Mouse (Mus musculus) testis, adult 2 months (tissue): Measurements from ENCODE around the gene Smarcal1.
A peak's percentile ranks its signal among the peaks of the same experiment; 100 is the strongest.

Experiments
- CTCF ChIP-seq: fragments of 200-500 bp; IDR thresholded peaks from 2 replicates; pipeline ENCODE4 v1.5.1; 2012; ENCODE audit warnings: low read depth, mild to moderate bottlenecking, inconsistent platforms, low read length, moderate library complexity; ENCODE audit not compliant: control insufficient read depth, insufficient read depth, insufficient replicate concordance
- POLR2A ChIP-seq: fragments of 200-500 bp; IDR thresholded peaks from 2 replicates; pipeline ENCODE4 v1.6.1; 2012; ENCODE audit warnings: low read depth, mild to moderate bottlenecking, inconsistent platforms, low read length, moderate library complexity; ENCODE audit not compliant: control insufficient read depth

DNA sequence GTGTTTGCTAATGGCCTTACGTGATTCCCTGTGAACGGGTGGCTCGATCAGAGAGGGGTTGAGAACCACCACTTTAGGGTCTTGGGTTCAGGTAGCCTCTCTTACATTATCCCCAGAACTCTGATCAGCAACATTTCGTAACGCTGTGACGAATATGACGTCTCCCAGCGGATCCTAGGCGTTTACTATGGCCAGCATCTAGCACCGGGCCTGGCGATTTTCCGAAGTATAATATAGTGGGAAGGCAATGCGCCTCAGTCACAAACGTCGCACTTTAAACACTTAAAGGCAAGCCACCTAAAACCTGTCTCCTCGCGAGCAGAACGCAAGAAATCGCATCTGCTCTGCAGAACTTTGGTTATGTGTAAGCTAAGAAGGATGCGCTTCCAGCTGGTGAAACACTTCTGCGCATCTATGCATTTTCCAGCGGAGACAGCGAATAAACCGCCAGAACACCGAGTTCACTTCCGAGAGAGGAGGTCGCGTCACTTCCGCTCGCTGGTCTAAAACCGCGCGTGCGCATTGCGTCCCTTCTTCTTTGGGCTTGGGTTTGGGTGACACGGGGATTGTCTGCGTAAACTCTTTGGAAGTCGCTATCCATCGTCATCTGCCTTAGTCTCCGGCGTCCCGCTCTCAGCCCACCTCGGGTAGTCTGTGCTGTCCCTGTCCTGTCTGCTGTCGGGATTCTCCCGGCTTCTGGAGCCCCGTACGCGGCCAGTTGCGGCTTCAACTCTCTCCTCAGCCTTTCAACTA is 57.8 kb downstream of the Smarcal1 start:
- TF ChIP-seq CTCF, result no peak
- TF ChIP-seq POLR2A, result peak; percentile 96
